Mouse (Mus musculus) T-cell, adult 2 months (primary cell): ENCODE measurements around the gene Eif2b5.

ENCODE experiments used
- DNase-seq: peaks from one replicate; pipeline ENCODE4 v3.0.0; 2022; ENCODE audit warnings: low spot score

Gene Eif2b5

GRCm38 (mm10) chr16:20537071-20537471 is 38.5 kb downstream of the Eif2b5 start:
- DNase-seq, result no peak

GRCm38 (mm10) chr16:20537601-20538320 is 39.1 kb downstream of the Eif2b5 start:
- DNase-seq, result no peak

DNA sequence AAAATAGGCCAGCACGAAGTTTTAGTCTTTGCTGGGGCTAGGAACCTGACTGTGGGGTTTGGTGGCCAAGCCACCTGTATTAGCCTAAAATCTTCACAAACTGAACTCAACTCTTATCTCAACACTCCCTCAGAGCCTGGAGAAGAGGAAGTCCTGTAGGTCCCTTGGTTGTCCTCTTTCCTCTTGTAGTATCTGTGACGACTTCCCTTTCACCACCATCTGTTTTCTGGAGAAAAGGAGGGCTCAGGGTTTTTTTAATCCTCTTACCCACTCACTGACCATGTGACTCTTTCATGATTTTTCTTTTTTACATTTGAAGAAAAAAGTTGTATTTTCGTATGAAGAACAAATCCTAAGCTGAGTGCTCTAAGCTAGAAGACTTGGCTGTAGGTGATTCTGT is 41.0 kb downstream of the Eif2b5 start:
- no peak for DNase-seq

DNA sequence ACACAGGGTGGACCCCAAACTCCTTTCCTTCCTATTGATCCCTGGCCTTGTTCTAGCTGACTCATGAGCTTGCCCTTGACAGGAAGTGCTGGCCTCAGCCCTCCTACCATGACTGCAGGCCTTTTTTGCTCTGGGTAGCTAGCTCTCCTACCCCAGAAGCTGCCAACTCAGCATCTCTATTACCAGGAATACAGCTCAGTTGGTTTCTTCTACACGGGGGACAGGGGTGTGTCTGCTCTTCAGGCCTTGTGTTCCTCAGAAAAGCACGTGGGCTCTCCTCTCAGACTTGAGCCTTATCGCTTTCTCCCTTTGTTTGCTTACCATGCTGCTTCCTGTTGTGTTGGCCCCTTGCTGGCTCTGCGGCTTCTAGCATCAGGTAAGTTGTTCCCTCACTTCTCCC is 41.8 kb downstream of the Eif2b5 start:
- DNase-seq, result no peak

- no peak for DNase-seq
These were observed 47.1 kb downstream of the Eif2b5 start for GRCm38 (mm10) chr16:20545696-20546095.

DNA sequence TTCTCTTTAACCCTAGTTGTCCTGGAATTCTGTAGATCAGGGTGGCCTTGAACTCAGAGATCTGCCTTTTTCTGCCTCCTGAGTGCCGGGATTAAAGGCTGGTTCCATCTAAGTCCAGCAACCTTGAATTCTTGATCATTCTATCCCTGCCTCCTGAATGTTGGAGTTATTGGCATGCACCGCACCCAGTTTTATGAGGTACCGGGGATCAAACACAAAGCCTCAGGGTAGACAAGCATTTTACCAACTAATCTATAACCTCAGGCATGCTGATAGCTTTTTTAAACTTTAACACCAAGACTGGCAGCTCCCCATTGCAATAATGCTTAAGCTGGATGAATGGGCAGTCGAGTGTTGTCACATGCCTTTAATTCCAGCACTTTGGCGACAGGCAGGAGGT is 48.8 kb downstream of the Eif2b5 start:
- no peak for DNase-seq

DNA sequence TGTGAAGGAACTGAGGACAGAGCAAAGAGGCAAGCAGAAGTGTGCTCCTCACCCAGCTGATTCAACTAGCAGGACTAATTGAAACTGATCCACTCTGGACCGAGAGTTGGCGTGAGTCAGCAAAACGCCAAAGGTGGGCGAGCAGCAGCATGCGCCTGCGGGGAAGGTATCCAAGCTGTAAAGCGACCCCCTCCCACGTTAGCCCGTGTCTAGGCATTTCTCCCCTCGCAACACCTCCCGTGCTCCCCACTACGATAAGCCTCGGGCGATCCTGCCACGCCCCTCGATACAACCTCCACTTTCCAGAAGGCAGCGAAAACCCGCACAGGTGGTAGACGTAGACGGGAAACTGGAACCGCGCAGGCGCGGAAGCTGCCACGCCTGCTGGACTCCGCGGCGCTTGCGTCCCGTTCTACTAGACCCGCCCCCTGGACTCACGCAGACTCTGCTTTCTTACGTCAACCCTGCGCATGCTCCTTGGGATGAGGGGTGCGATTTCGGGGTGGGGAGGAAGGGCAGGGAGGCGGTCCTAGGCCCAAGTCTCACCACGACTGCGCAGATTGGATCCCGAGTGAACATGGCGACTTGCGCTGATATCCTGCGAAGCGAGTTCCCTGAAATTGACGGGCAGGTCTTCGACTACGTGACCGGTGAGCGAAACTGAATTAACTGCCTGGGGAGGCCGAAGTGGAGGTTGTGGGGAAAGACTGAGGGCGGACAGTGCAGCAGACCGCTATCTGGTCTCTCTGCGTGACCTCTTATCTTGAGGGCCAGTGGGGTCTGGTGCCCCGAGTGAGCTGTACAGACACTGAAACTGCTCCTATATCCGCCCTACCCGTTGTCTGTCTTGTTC is 49.7 kb downstream of the Eif2b5 start, which contains the start of gene Abcf3:
Gene Abcf3 (plus strand): TSS at position 482 of the 853 bp plus-strand sequence.
- DNase-seq, result peak; percentile 99

- no peak for DNase-seq
These were observed 50.5 kb downstream of the Eif2b5 start for GRCm38 (mm10) chr16:20549161-20549560.

DNA sequence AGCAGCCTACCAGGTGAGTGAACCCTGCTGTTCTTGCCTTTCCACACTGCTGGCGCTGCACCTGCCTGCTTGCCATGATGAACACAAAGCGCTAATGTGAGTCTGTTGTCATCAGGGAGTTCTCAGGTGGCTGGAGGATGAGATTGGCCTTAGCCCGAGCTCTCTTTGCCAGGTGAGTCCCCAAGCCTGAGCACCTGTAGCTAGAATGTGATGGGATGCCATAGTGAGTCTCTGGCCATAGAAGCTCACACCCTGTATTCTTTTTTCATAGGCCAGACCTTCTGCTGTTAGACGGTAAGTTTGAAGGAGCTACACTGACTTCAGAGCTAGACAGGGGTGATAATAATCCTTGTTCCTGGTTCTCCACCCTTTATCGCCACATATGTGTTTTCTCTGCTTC is 53.1 kb downstream of the Eif2b5 start:
- no peak for DNase-seq

DNA sequence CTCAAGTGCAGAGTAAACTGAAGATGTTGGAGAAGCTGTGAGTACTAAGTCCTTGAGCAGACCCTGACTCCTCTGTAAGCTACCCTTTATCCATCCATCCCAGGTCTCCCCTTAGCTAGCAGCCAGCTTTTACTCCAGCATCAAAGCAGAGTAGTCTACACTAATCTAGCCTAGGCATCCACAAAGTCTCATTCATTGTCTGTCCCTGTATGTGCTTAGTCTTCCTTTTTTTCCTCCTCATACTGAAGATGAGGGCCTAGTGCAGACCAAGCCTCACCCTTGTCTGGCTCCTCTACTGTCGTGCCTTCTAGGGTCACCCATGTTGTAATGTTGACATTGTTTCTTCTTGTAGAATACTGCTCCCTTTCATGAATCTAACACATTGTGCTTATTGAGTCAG is 54.0 kb downstream of the Eif2b5 start:
- DNase-seq, result no peak

GRCm38 (mm10) chr16:20555000-20555399 is 56.4 kb downstream of the Eif2b5 start:
- DNase-seq, result no peak

GRCm38 (mm10) chr16:20557381-20557780 is 58.8 kb downstream of the Eif2b5 start:
- DNase-seq, result no peak
